In genomic region chrX:158614029-158614428, GRCm38 (mm10) we compare ENCODE assay signal across 12 mouse cellular contexts.
DNase-seq lines count a peak whose midpoint lies in the region.
"Had no signal": no experiment of that assay in that cellular context is flagged by ENCODE, and none has a peak within 500 bp of the region (broad histone marks: within the 10 kb centered on the region; RNA-seq: fewer than 3 reads in every experiment).

No protein-coding gene starts in this region.

- peak; percentile 47 for DNase-seq in right cerebral cortex, adult 18-20 months
- DNase-seq in right cerebral cortex, postnatal 4 days: no peak
- peak; percentile 67 for DNase-seq in layer of hippocampus, adult 9-11 months
- peak; percentile 18 to 43 for DNase-seq in right cerebral cortex, adult 2 months (ENCODE audit: low spot score in 2 of 2)
- no peak for DNase-seq in retina, embryonic 14.5 days (ENCODE audit: low spot score)
- no peak for DNase-seq in thymus, adult 18-20 months
- no peak for DNase-seq in kidney, adult 18-20 months
- DNase-seq: cerebellum, adult 2 months; cerebellum, postnatal 36 days; gastrocnemius, adult 2 months; heart, postnatal 36 days; kidney, postnatal 4 days had no signal

Comparison
In these comparisons a context has a peak if more than half of its experiments do, and no peak if none do; other contexts are left out.
1. DNase-seq: peak in right cerebral cortex, adult 18-20 months (single experiment), layer of hippocampus, adult 9-11 months (single experiment) and right cerebral cortex, adult 2 months (2 of 2); none in right cerebral cortex, postnatal 4 days (single experiment), retina, embryonic 14.5 days (single experiment), thymus, adult 18-20 months (0 of 2) and kidney, adult 18-20 months (single experiment).